Mouse (Mus musculus) ovary, postnatal 36 days (tissue): ENCODE results near the gene Ms4a2.

Experiments
- DNase-seq: peaks from one replicate; pipeline ENCODE4 v3.0.0; 2022; ENCODE audit warnings: low spot score, mixed read lengths

Ms4a2 gene

GRCm38 (mm10) chr19:11589205-11589604 lies 34.3 kb downstream of the Ms4a2 start:
- no peak for DNase-seq

- DNase-seq, result no peak
Measured at GRCm38 (mm10) chr19:11574965-11575364, 48.6 kb downstream of the Ms4a2 start.
